ENCODE assay signal across 29 mouse cellular contexts in the genomic region with DNA sequence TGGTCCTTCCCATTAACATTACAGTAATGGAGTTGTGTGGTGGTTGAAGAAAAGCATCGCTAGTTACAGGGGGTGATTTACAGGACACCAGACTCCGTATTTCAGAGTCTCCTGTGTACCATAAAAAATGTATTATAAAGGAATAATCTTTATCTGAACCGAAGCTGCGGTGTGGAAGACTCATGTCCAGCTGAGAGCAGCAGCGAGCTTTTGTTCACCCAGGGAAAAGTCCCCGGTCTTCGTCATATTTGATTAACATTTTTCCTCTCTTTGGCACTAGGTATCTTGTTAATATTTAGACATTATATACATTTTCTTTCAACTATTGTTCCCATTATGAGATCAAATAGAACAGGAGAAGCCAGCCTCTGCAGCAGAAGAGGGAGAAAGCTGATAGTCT. TPM values are rescaled to one million over a fixed set of nuclear protein-coding genes. Genes with fewer than 3 reads are reported as not detected.
DNase-seq lines count a peak whose midpoint lies in the region; ATAC-seq and TF ChIP-seq lines count a peak whose summit lies in the region.
"Had no signal": no experiment of that assay in that cellular context is flagged by ENCODE, and none has a peak within 500 bp of the region (broad histone marks: within the 10 kb centered on the region; RNA-seq: fewer than 3 reads in every experiment).

No protein-coding gene starts in this region.

- no peak overlapping the region for H3K27ac ChIP-seq in hindbrain, embryonic 13.5 days
- H3K27ac ChIP-seq in hindbrain, embryonic 11.5 days (ENCODE audit: low read depth, low read length): no peak overlapping the region
- no peak overlapping the region; the same call in 1 of the 2 replicates for H3K27ac ChIP-seq in forebrain, embryonic 16.5 days (ENCODE audit: low read length)
- no peak overlapping the region for H3K27ac ChIP-seq in forebrain, postnatal 0 days (ENCODE audit: low read depth, low read length)
- H3K27ac ChIP-seq in midbrain, embryonic 15.5 days: no peak overlapping the region
- H3K27ac ChIP-seq: embryonic facial prominence, embryonic 10.5 days; embryonic facial prominence, embryonic 15.5 days; kidney, postnatal 0 days; limb, embryonic 12.5 days; liver, embryonic 15.5 days; neural tube, embryonic 12.5 days; stomach, embryonic 15.5 days had no signal

- DNase-seq in hindbrain, embryonic 11.5 days (ENCODE audit: low spot score): no peak
- no peak for DNase-seq in forebrain, postnatal 0 days
- no peak for DNase-seq in heart, adult 8-10 months (ENCODE audit: low spot score)
- no peak for DNase-seq in layer of hippocampus, adult 9-10 months (ENCODE audit: low spot score)
- DNase-seq in left cerebral cortex, adult 9 months (ENCODE audit: low spot score in 2 of 2): no peak
- DNase-seq: adrenal gland, postnatal 36 days; B cell, adult 2 months; cerebellum, adult 18-20 months; heart, postnatal 14 days; kidney, adult 8-10 months; layer of hippocampus, postnatal 36 days; lung, embryonic 14.5 days; lung, postnatal 14 days; right cerebral cortex, postnatal 25 days; thymus, postnatal 14 days had no signal

- H3K4me3 ChIP-seq in hindbrain, embryonic 13.5 days: peak overlapping the region; percentile 76; the same call in 1 of the 2 replicates
- no peak overlapping the region for H3K4me3 ChIP-seq in hindbrain, embryonic 11.5 days (ENCODE audit: low read depth, low read length)
- peak overlapping the region; percentile 59 for H3K4me3 ChIP-seq in forebrain, embryonic 16.5 days (replicated peaks; ENCODE audit: low read length)
- H3K4me3 ChIP-seq in forebrain, postnatal 0 days (ENCODE audit: low read depth, low read length): peak overlapping the region; percentile 69
- H3K4me3 ChIP-seq in midbrain, embryonic 15.5 days: peak overlapping the region; percentile 76
- H3K4me3 ChIP-seq: liver, embryonic 15.5 days had no signal

- peak overlapping the region; percentile 97 for H3K4me2 ChIP-seq in hindbrain, embryonic 13.5 days
- no peak overlapping the region for H3K4me2 ChIP-seq in hindbrain, embryonic 11.5 days (replicated peaks; ENCODE audit: low read depth, low read length)
- H3K4me2 ChIP-seq in forebrain, embryonic 16.5 days (ENCODE audit: low read length): peak overlapping the region; percentile 79
- peak overlapping the region; percentile 90 for H3K4me2 ChIP-seq in forebrain, postnatal 0 days (ENCODE audit: low read depth)
- H3K4me2 ChIP-seq in midbrain, embryonic 15.5 days: peak overlapping the region; percentile 86
- H3K4me2 ChIP-seq: liver, embryonic 15.5 days had no signal

- no peaks in the 10 kb centered on the region for H3K9me3 ChIP-seq in hindbrain, embryonic 13.5 days
- no peaks in the 10 kb centered on the region for H3K9me3 ChIP-seq in hindbrain, embryonic 11.5 days (ENCODE audit: control insufficient read depth, low read length)
- no peaks in the 10 kb centered on the region for H3K9me3 ChIP-seq in forebrain, embryonic 16.5 days (ENCODE audit: control insufficient read depth, low read length)
- no peaks in the 10 kb centered on the region for H3K9me3 ChIP-seq in forebrain, postnatal 0 days (ENCODE audit: low read length)
- H3K9me3 ChIP-seq in midbrain, embryonic 15.5 days: no peaks in the 10 kb centered on the region
- H3K9me3 ChIP-seq: embryonic facial prominence, embryonic 10.5 days; embryonic facial prominence, embryonic 15.5 days; limb, embryonic 12.5 days; liver, embryonic 15.5 days; neural tube, embryonic 12.5 days; stomach, embryonic 15.5 days had no signal

- no peak for ATAC-seq in hindbrain, embryonic 13.5 days (ENCODE audit: low FRiP score)
- no peak for ATAC-seq in hindbrain, embryonic 11.5 days (ENCODE audit: low FRiP score)
- ATAC-seq in forebrain, embryonic 16.5 days: no peak
- no peak for ATAC-seq in forebrain, postnatal 0 days
- ATAC-seq in midbrain, embryonic 15.5 days (replicated peaks): no peak
- ATAC-seq: intestine, embryonic 16.5 days had no signal

- no peak for TF ChIP-seq CTCF in forebrain, postnatal 0 days (IDR thresholded peaks at IDR 0.05; ENCODE audit: low read depth)

- H3K4me1 ChIP-seq in hindbrain, embryonic 13.5 days (replicated peaks): peaks cover 27% of the 10 kb centered on the region
- H3K4me1 ChIP-seq in hindbrain, embryonic 11.5 days (replicated peaks; ENCODE audit: control insufficient read depth, insufficient read depth, low read length): peaks cover 2% of the 10 kb centered on the region; the same call in 1 of the 2 replicates
- H3K4me1 ChIP-seq in forebrain, embryonic 16.5 days (replicated peaks; ENCODE audit: control insufficient read depth, insufficient read depth, low read length): peaks cover 12% of the 10 kb centered on the region
- H3K4me1 ChIP-seq in forebrain, postnatal 0 days (ENCODE audit: insufficient read depth): no peaks in the 10 kb centered on the region
- H3K4me1 ChIP-seq in midbrain, embryonic 15.5 days: peaks cover 19% of the 10 kb centered on the region
- H3K4me1 ChIP-seq: liver, embryonic 15.5 days had no signal

- no peaks in the 10 kb centered on the region for H3K36me3 ChIP-seq in hindbrain, embryonic 13.5 days
- H3K36me3 ChIP-seq in hindbrain, embryonic 11.5 days (ENCODE audit: control insufficient read depth, insufficient read depth, low read length): no peaks in the 10 kb centered on the region
- no peaks in the 10 kb centered on the region for H3K36me3 ChIP-seq in forebrain, embryonic 16.5 days (ENCODE audit: control insufficient read depth, insufficient read depth)
- H3K36me3 ChIP-seq in forebrain, postnatal 0 days (ENCODE audit: insufficient read depth): no peaks in the 10 kb centered on the region
- no peaks in the 10 kb centered on the region for H3K36me3 ChIP-seq in midbrain, embryonic 15.5 days (replicated peaks)
- H3K36me3 ChIP-seq: embryonic facial prominence, embryonic 10.5 days; embryonic facial prominence, embryonic 15.5 days; limb, embryonic 12.5 days; liver, embryonic 15.5 days; neural tube, embryonic 12.5 days; stomach, embryonic 15.5 days had no signal

- peaks cover 82% of the 10 kb centered on the region for H3K27me3 ChIP-seq in hindbrain, embryonic 13.5 days
- H3K27me3 ChIP-seq in hindbrain, embryonic 11.5 days (ENCODE audit: control insufficient read depth, insufficient read depth, low read length): peaks cover 42% of the 10 kb centered on the region
- H3K27me3 ChIP-seq in forebrain, embryonic 16.5 days (replicated peaks; ENCODE audit: control insufficient read depth, insufficient read depth, low read length): peaks cover 36% of the 10 kb centered on the region
- H3K27me3 ChIP-seq in forebrain, postnatal 0 days (ENCODE audit: insufficient read depth, low read length): peaks cover 19% of the 10 kb centered on the region
- H3K27me3 ChIP-seq in midbrain, embryonic 15.5 days (replicated peaks): peaks cover 41% of the 10 kb centered on the region

- H3K9ac ChIP-seq in hindbrain, embryonic 13.5 days: no peak overlapping the region
- no peak overlapping the region for H3K9ac ChIP-seq in hindbrain, embryonic 11.5 days (ENCODE audit: low read depth, low read length)
- no peak overlapping the region for H3K9ac ChIP-seq in forebrain, embryonic 16.5 days (replicated peaks; ENCODE audit: low read depth, low read length)
- H3K9ac ChIP-seq in forebrain, postnatal 0 days: peak overlapping the region; percentile 22; the same call in 1 of the 2 replicates
- H3K9ac ChIP-seq in midbrain, embryonic 15.5 days: peak overlapping the region; percentile 71; the same call in 1 of the 2 replicates
- H3K9ac ChIP-seq: embryonic facial prominence, embryonic 15.5 days; limb, embryonic 12.5 days; liver, embryonic 15.5 days; lung, embryonic 14.5 days; neural tube, embryonic 12.5 days; stomach, embryonic 15.5 days had no signal

- 24% methylated on average over 7 of the region's 7 CpGs for WGBS in hindbrain, embryonic 13.5 days
- 38% methylated on average over 7 of the region's 7 CpGs for WGBS in hindbrain, embryonic 11.5 days
- WGBS in forebrain, embryonic 16.5 days: 30% methylated on average over 7 of the region's 7 CpGs
- 20% methylated on average over 7 of the region's 7 CpGs for WGBS in forebrain, postnatal 0 days
- WGBS in midbrain, embryonic 15.5 days: 20% methylated on average over 7 of the region's 7 CpGs

RNA-seq across cellular contexts. Expression of gene Hs3st4, which starts 1.2 kb away (rescaled TPM):
- polyA plus RNA-seq in hindbrain, embryonic 13.5 days (2015; fragmentation: Nextera tagmentation; extraction: Ambion mirVana): 4.5 and 7.2 TPM in 2 replicates
- 0.32 and 0.43 TPM in 2 replicates for polyA plus RNA-seq in hindbrain, embryonic 11.5 days (2014; fragmentation: Nextera tagmentation; extraction: Ambion mirVana)
- 12.4 and 18.0 TPM in 2 replicates for polyA plus RNA-seq in forebrain, embryonic 16.5 days (2015; fragmentation: Nextera tagmentation; extraction: Ambion mirVana)
- total RNA-seq in forebrain, postnatal 0 days (2014; rRNA removed): 31.8 and 35.5 TPM in 2 replicates
- 9.7 and 17.3 TPM in 2 replicates for polyA plus RNA-seq in forebrain, postnatal 0 days (2015; fragmentation: Nextera tagmentation; extraction: Ambion mirVana)
- polyA plus RNA-seq in midbrain, embryonic 15.5 days (2015; fragmentation: Nextera tagmentation; extraction: Ambion mirVana): 20.4 and 21.6 TPM in 2 replicates
- under 1 TPM in 2 of 4 experiments, not detected in 2; 0.09 to 0.11 TPM for total RNA-seq in heart, adult 8-10 months (2022)
- total RNA-seq: adrenal gland, adult 18-20 months; adrenal gland, postnatal 36 days; gastrocnemius, adult 8-10 months; heart, postnatal 14 days; liver, adult 2 months had no signal
- polyA plus RNA-seq: liver, adult 2 months; liver, embryonic 15.5 days had no signal

Comparison
In these comparisons a context has a peak if more than half of its experiments do, and no peak if none do; other contexts are left out.
1. H3K9ac ChIP-seq: peak in forebrain, postnatal 0 days (single experiment) and midbrain, embryonic 15.5 days (single experiment); none in hindbrain, embryonic 13.5 days (single experiment), hindbrain, embryonic 11.5 days (single experiment) and forebrain, embryonic 16.5 days (single experiment).